Mouse (Mus musculus) ES-Bruce4 (cell line): Measurements from ENCODE around the gene Clnk.

Source experiments
- CTCF ChIP-seq: IDR thresholded peaks from one replicate; pipeline ENCODE4 v1.8.1; 2011; ENCODE audit warnings: low read depth, low read length
- POLR2A ChIP-seq: IDR thresholded peaks from one replicate; pipeline ENCODE4 v1.8.1; 2011; ENCODE audit warnings: low read length; ENCODE audit not compliant: insufficient read depth

DNA sequence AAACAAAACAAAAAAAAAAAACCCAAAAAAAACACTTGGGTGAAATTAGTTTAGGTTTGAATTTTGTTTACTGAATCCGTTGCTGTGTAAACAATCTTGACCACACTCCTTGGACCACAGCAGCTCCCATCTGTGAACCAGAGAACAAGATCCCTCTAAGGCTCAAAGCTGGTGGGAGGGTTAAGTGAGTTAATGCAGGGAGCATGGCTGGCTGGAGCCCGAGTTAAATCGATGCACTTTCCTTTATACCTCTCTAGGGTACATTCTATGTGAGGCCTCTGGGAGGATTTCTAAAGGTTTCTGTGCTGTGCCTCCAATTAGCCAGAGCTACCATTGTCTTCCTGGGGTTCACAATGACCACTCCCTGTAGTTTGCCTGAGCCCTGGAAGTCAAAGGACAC, 1.2 kb downstream of the Clnk start:
- TF ChIP-seq CTCF (no peak), POLR2A (no peak)
